Mouse (Mus musculus): ENCODE data around the gene Spcs1. TPM values are rescaled to one million over a fixed set of nuclear protein-coding genes. Genes with fewer than 3 reads are reported as not detected.

The Spcs1 gene
- polyA plus RNA-seq, 1 experiment from 2014 or later = 423 TPM

- peaks cover 2% of the 10 kb centered on the region; the same call in 1 of the 2 replicates for H3K4me1 ChIP-seq (replicated peaks)
- no peak overlapping the region for H3K4me2 ChIP-seq (replicated peaks)
- no peak for ATAC-seq
- no peaks in the 10 kb centered on the region for H3K27me3 ChIP-seq (replicated peaks)
- no peak overlapping the region for H3K4me3 ChIP-seq (replicated peaks)
- 0 out of 2 replicates have a peak, but pooled peaks cover 3% of the 10 kb centered on the region for H3K36me3 ChIP-seq
- no peak overlapping the region for H3K27ac ChIP-seq
- WGBS = 68% methylated on average over 2 of the region's 2 CpGs
- no peak overlapping the region for H3K9ac ChIP-seq
- H3K9me3 ChIP-seq = no peaks in the 10 kb centered on the region
Observed at GRCm38 (mm10) chr14:31004527-31004926, 3.1 kb upstream of the Spcs1 start.

- Histone ChIP-seq H3K36me3 (no peaks in the 10 kb centered on the region), H3K4me3 (replicated peaks) (peak overlapping the region; percentile 67), H3K27me3 (replicated peaks) (no peaks in the 10 kb centered on the region), H3K4me2 (replicated peaks) (peak overlapping the region; percentile 75), H3K9ac (peak overlapping the region; percentile 96), H3K27ac (peak overlapping the region; percentile 94), H3K9me3 (no peaks in the 10 kb centered on the region), H3K4me1 (replicated peaks) (peaks cover 2% of the 10 kb centered on the region; the same call in 1 of the 2 replicates)
- 0% methylated on average over 21 of the region's 21 CpGs for WGBS
- peak; percentile 29 for ATAC-seq
Observed at GRCm38 (mm10) chr14:31000816-31001306, 611 bp downstream of the Spcs1 start.

GRCm38 (mm10) chr14:31000356-31000755 lies 1.1 kb downstream of the Spcs1 start:
- Histone ChIP-seq H3K9me3 (no peaks in the 10 kb centered on the region), H3K4me3 (replicated peaks) (peak overlapping the region; percentile 67), H3K4me2 (replicated peaks) (peak overlapping the region; percentile 75), H3K27me3 (replicated peaks) (no peaks in the 10 kb centered on the region), H3K36me3 (no peaks in the 10 kb centered on the region), H3K9ac (peak overlapping the region; percentile 96), H3K27ac (0 out of 2 replicates have a peak overlapping the region, but pooled peaks have one; percentile 94), H3K4me1 (replicated peaks) (peaks cover 2% of the 10 kb centered on the region; the same call in 1 of the 2 replicates)
- 52% methylated on average over 10 of the region's 10 CpGs for WGBS
- no peak for ATAC-seq

- Histone ChIP-seq H3K4me2 (replicated peaks) (no peak overlapping the region), H3K9ac (no peak overlapping the region), H3K27ac (no peak overlapping the region), H3K4me1 (replicated peaks) (no peaks in the 10 kb centered on the region), H3K36me3 (no peaks in the 10 kb centered on the region), H3K4me3 (replicated peaks) (no peak overlapping the region), H3K9me3 (no peaks in the 10 kb centered on the region), H3K27me3 (replicated peaks) (no peaks in the 10 kb centered on the region)
- ATAC-seq = no peak
Observed at GRCm38 (mm10) chr14:30996417-30996816, 5.1 kb downstream of the Spcs1 start.

- H3K27ac ChIP-seq = no peak overlapping the region
- no peak overlapping the region for H3K4me2 ChIP-seq (replicated peaks)
- WGBS = 58% methylated on average over 3 of the region's 3 CpGs
- H3K9me3 ChIP-seq = no peaks in the 10 kb centered on the region
- H3K4me3 ChIP-seq (replicated peaks) = no peak overlapping the region
- no peak for ATAC-seq
- no peak overlapping the region for H3K9ac ChIP-seq
- no peaks in the 10 kb centered on the region for H3K4me1 ChIP-seq (replicated peaks)
- no peaks in the 10 kb centered on the region for H3K27me3 ChIP-seq (replicated peaks)
- H3K36me3 ChIP-seq = no peaks in the 10 kb centered on the region
Observed at GRCm38 (mm10) chr14:30976222-30976621, 25.2 kb downstream of the Spcs1 start.

GRCm38 (mm10) chr14:30974204-30974603 lies 27.3 kb downstream of the Spcs1 start:
- 59% methylated on average over 6 of the region's 6 CpGs for WGBS
- Histone ChIP-seq H3K4me3 (replicated peaks) (no peak overlapping the region), H3K4me1 (replicated peaks) (no peaks in the 10 kb centered on the region), H3K36me3 (0 out of 2 replicates have a peak, but pooled peaks cover 4% of the 10 kb centered on the region), H3K27me3 (replicated peaks) (no peaks in the 10 kb centered on the region), H3K9me3 (no peaks in the 10 kb centered on the region), H3K9ac (no peak overlapping the region), H3K27ac (no peak overlapping the region), H3K4me2 (replicated peaks) (no peak overlapping the region)
- no peak for ATAC-seq

- H3K27ac ChIP-seq = no peak overlapping the region
- H3K9ac ChIP-seq = no peak overlapping the region
- no peak overlapping the region for H3K4me3 ChIP-seq (replicated peaks)
- no peak for ATAC-seq
- no peaks in the 10 kb centered on the region; the same call in 1 of the 2 replicates for H3K36me3 ChIP-seq
- H3K9me3 ChIP-seq = no peaks in the 10 kb centered on the region
- WGBS = 92% methylated on average over 1 of the region's 1 CpGs
- no peaks in the 10 kb centered on the region for H3K27me3 ChIP-seq (replicated peaks)
- H3K4me1 ChIP-seq (replicated peaks) = no peaks in the 10 kb centered on the region
- no peak overlapping the region for H3K4me2 ChIP-seq (replicated peaks)
Observed at GRCm38 (mm10) chr14:30960366-30960765, 41.1 kb downstream of the Spcs1 start.

- Histone ChIP-seq H3K4me3 (replicated peaks) (no peak overlapping the region), H3K9ac (no peak overlapping the region), H3K4me1 (replicated peaks) (no peaks in the 10 kb centered on the region), H3K27me3 (replicated peaks) (no peaks in the 10 kb centered on the region), H3K9me3 (no peaks in the 10 kb centered on the region), H3K27ac (no peak overlapping the region), H3K36me3 (no peaks in the 10 kb centered on the region; the same call in 1 of the 2 replicates), H3K4me2 (replicated peaks) (no peak overlapping the region)
- ATAC-seq = no peak
- 94% methylated on average over 4 of the region's 4 CpGs for WGBS
Observed at GRCm38 (mm10) chr14:30959031-30959430, 42.4 kb downstream of the Spcs1 start.

- WGBS = 70% methylated on average over 2 of the region's 2 CpGs
- H3K36me3 ChIP-seq = no peaks in the 10 kb centered on the region; the same call in 1 of the 2 replicates
Observed at GRCm38 (mm10) chr14:30958517-30958916, 43.0 kb downstream of the Spcs1 start.

GRCm38 (mm10) chr14:30951154-30951825 lies 50.2 kb downstream of the Spcs1 start, which contains the start of gene Nek4:
Gene Nek4 (plus strand): TSS chr14:30951377.
- peak within 1 kb of the TSS; percentile 70 for H3K4me2 ChIP-seq (replicated peaks)

More at GRCm38 (mm10) chr14:30958517-30958916, 43.0 kb downstream of the Spcs1 start:
- H3K9ac ChIP-seq = no peak overlapping the region
- ATAC-seq = no peak
- no peaks in the 10 kb centered on the region for H3K27me3 ChIP-seq (replicated peaks)
- no peaks in the 10 kb centered on the region for H3K4me1 ChIP-seq (replicated peaks)
- no peaks in the 10 kb centered on the region for H3K9me3 ChIP-seq
- H3K27ac ChIP-seq = no peak overlapping the region
- no peak overlapping the region for H3K4me2 ChIP-seq (replicated peaks)
- H3K4me3 ChIP-seq (replicated peaks) = no peak overlapping the region

GRCm38 (mm10) chr14:30949986-30950385 lies 51.5 kb downstream of the Spcs1 start:
- no peak overlapping the region for H3K9ac ChIP-seq
- H3K4me2 ChIP-seq (replicated peaks) = no peak overlapping the region
- H3K4me3 ChIP-seq (replicated peaks) = no peak overlapping the region
- 0 out of 2 replicates have a peak, but pooled peaks cover 2% of the 10 kb centered on the region for H3K4me1 ChIP-seq (replicated peaks)
- H3K27me3 ChIP-seq (replicated peaks) = no peaks in the 10 kb centered on the region
- 88% methylated on average over 10 of the region's 10 CpGs for WGBS
- no peak for ATAC-seq
- H3K27ac ChIP-seq = no peak overlapping the region
- no peaks in the 10 kb centered on the region for H3K9me3 ChIP-seq
- H3K36me3 ChIP-seq = no peaks in the 10 kb centered on the region

More at GRCm38 (mm10) chr14:30951154-30951825, 50.2 kb downstream of the Spcs1 start, which contains the start of gene Nek4:
- Histone ChIP-seq H3K36me3 (no peaks in the 10 kb centered on the region), H3K27me3 (replicated peaks) (no peaks in the 10 kb centered on the region), H3K9ac (peak within 1 kb of the TSS; percentile 70), H3K4me3 (replicated peaks) (peak within 1 kb of the TSS; percentile 71), H3K4me1 (replicated peaks) (0 out of 2 replicates have a peak, but pooled peaks cover 2% of the 10 kb centered on the region), H3K27ac (no peak within 1 kb of the TSS; the same call in 1 of the 2 replicates), H3K9me3 (no peaks in the 10 kb centered on the region)
- ATAC-seq = peak; percentile 100
- WGBS = under 1% methylated on average over 57 of the region's 57 CpGs
